Mouse (Mus musculus) forebrain, embryonic 12.5 days (tissue): ENCODE measurements around the gene Dtx3l. TPM values are rescaled to one million over a fixed set of nuclear protein-coding genes. Genes with fewer than 3 reads are reported as not detected.
A peak's percentile ranks its signal among the peaks of the same experiment; 100 is the strongest.
"Not testable (repeated sequence)": the region's sequence is repeated elsewhere in the genome, so short reads cannot be mapped to it uniquely, and the experiment has no call there.

ENCODE experiments used
- ATAC-seq: fragments of 200-750 bp; cut with Nextera tagmentation; 2 replicates; pipeline ENCODE4 v1.8.0; 2017; ENCODE audit warnings: moderate TSS enrichment; ENCODE audit not compliant: low FRiP score
- H3K27ac ChIP-seq: fragments of 300-500 bp; sonication (generic); 2 replicates; pipeline ENCODE4 v1.5.1; 2016; ENCODE audit warnings: mild to moderate bottlenecking
- H3K27me3 ChIP-seq: fragments of 300-500 bp; sonication (generic); 2 replicates; pipeline ENCODE4 v1.6.1; 2016; ENCODE audit warnings: mild to moderate bottlenecking
- H3K36me3 ChIP-seq: fragments of 300-500 bp; sonication (generic); replicated peaks from 2 replicates; pipeline ENCODE4 v1.6.1; 2016; ENCODE audit warnings: mild to moderate bottlenecking
- H3K4me1 ChIP-seq: fragments of 300-500 bp; sonication (generic); 2 replicates; pipeline ENCODE4 v1.6.1; 2016
- H3K4me2 ChIP-seq: fragments of 300-500 bp; sonication (generic); 2 replicates; pipeline ENCODE4 v1.6.1; 2016; ENCODE audit warnings: mild to moderate bottlenecking, moderate library complexity
- H3K4me3 ChIP-seq: fragments of 300-500 bp; sonication (generic); replicated peaks from 2 replicates; pipeline ENCODE4 v1.5.1; 2016; ENCODE audit warnings: mild to moderate bottlenecking
- H3K9ac ChIP-seq: fragments of 300-500 bp; sonication (generic); 2 replicates; pipeline ENCODE4 v1.6.1; 2016; ENCODE audit warnings: mild to moderate bottlenecking
- H3K9me3 ChIP-seq: fragments of 300-500 bp; sonication (generic); 2 replicates; pipeline ENCODE4 v1.6.1; 2016
- WGBS: fragments of 180-500 bp; shearing (Covaris S2); methylation state at CpG from one replicate; pipeline ENCODE4 v1.1.7; 2016; 5-methylcytosine and 5-hydroxymethylcytosine counted together
- polyA plus RNA-seq: library from polyadenylated mRNA; unstranded; fragments of >200 nt; fragmentation: Nextera tagmentation; extraction: Ambion mirVana; gene quantifications from 2 replicates; pipeline ENCODE4 v1.2.1, GENCODE M21; 2016

Gene Dtx3l
- polyA plus RNA-seq, 1 experiment from 2014 or later: 4.8 TPM

- no peaks in the 10 kb centered on the region for H3K27me3 ChIP-seq
- WGBS: 47% methylated on average over 5 of the region's 5 CpGs
- H3K27ac ChIP-seq: no peak overlapping the region
- H3K4me1 ChIP-seq: no peaks in the 10 kb centered on the region
- no peak overlapping the region for H3K9ac ChIP-seq
- no peaks in the 10 kb centered on the region for H3K9me3 ChIP-seq
- no peak for ATAC-seq
- H3K4me2 ChIP-seq: no peak overlapping the region
- no peaks in the 10 kb centered on the region for H3K36me3 ChIP-seq
- H3K4me3 ChIP-seq: no peak overlapping the region
These were observed 27.6 kb upstream of the Dtx3l start for GRCm38 (mm10) chr16:35966411-35967115.

- H3K27me3 ChIP-seq, H3K9me3 ChIP-seq, H3K4me2 ChIP-seq, H3K4me1 ChIP-seq, H3K4me3 ChIP-seq, H3K27ac ChIP-seq, ATAC-seq, H3K9ac ChIP-seq, H3K36me3 ChIP-seq: not testable (repeated sequence)
- WGBS: 90% methylated on average over 3 of the region's 4 CpGs
These were observed 27.0 kb upstream of the Dtx3l start for GRCm38 (mm10) chr16:35965991-35966390.

- Histone ChIP-seq H3K4me1 (no peaks in the 10 kb centered on the region), H3K9me3 (no peaks in the 10 kb centered on the region), H3K27ac (no peak overlapping the region), H3K36me3 (no peaks in the 10 kb centered on the region), H3K4me2 (no peak overlapping the region), H3K4me3 (no peak overlapping the region), H3K27me3 (no peaks in the 10 kb centered on the region), H3K9ac (no peak overlapping the region)
- WGBS: 91% methylated on average over 5 of the region's 5 CpGs
- no peak for ATAC-seq
These were observed 13.7 kb upstream of the Dtx3l start for GRCm38 (mm10) chr16:35952628-35953130.

- ATAC-seq: no peak
- H3K4me3 ChIP-seq: no peak overlapping the region
- H3K4me1 ChIP-seq: no peaks in the 10 kb centered on the region
- no peaks in the 10 kb centered on the region for H3K27me3 ChIP-seq
- H3K27ac ChIP-seq: no peak overlapping the region
- 86% methylated on average over 3 of the region's 3 CpGs for WGBS
- no peaks in the 10 kb centered on the region for H3K36me3 ChIP-seq
- H3K9ac ChIP-seq: no peak overlapping the region
- no peak overlapping the region for H3K4me2 ChIP-seq
- H3K9me3 ChIP-seq: no peaks in the 10 kb centered on the region
These were observed 12.3 kb upstream of the Dtx3l start for GRCm38 (mm10) chr16:35951216-35951615.

DNA sequence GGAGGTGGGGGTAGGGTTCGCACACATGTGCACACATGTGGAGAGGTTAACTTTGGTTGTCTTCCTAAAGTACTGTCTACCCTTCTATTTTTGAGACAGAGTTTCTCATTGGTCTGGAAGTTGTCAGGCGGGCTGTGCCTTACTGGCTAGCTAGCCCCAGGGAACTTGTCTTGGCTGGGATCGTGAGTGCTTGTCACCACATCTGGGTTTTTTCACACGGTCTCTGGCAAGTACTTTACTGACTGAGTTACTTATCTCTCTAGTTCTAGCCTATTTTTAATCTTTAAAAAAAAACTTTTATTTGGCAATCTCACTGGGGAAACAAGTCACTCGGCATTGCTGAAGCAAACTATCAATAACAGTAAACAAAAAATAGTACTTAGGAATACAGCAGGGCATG, 10.3 kb upstream of the Dtx3l start:
- ATAC-seq: no peak
- Histone ChIP-seq H3K27ac (no peak overlapping the region), H3K4me1 (no peaks in the 10 kb centered on the region), H3K4me3 (no peak overlapping the region), H3K4me2 (no peak overlapping the region), H3K9ac (no peak overlapping the region), H3K36me3 (no peaks in the 10 kb centered on the region), H3K27me3 (no peaks in the 10 kb centered on the region), H3K9me3 (no peaks in the 10 kb centered on the region)
- 94% methylated on average over 5 of the region's 5 CpGs for WGBS

DNA sequence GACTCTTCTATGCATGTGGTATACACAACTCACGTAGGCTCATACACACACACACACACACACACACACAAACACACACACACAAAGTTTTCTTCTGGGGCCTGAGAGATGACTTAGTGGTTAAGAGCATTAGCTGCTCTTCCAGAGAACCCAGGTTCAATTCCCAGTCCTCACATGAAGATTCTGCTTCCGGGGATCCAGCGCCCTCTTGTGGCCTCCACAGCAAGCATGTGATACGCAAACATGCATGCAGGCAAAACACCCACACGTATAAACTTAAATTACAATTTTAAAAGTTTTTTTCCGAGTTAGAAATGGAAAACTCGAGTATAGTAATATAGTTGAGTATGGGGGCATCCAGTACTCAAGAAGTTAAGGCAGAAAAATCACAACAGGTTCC, 2.4 kb upstream of the Dtx3l start:
- 0 out of 2 replicates have a peak, but pooled peaks cover 3% of the 10 kb centered on the region for H3K36me3 ChIP-seq
- no peak overlapping the region for H3K9ac ChIP-seq
- 84% methylated on average over 7 of the region's 7 CpGs for WGBS
- H3K9me3 ChIP-seq: no peaks in the 10 kb centered on the region
- H3K27me3 ChIP-seq: peaks cover 17% of the 10 kb centered on the region
- H3K27ac ChIP-seq: no peak overlapping the region
- no peak overlapping the region for H3K4me2 ChIP-seq
- peaks cover 15% of the 10 kb centered on the region for H3K4me1 ChIP-seq
- no peak for ATAC-seq
- no peak overlapping the region for H3K4me3 ChIP-seq

DNA sequence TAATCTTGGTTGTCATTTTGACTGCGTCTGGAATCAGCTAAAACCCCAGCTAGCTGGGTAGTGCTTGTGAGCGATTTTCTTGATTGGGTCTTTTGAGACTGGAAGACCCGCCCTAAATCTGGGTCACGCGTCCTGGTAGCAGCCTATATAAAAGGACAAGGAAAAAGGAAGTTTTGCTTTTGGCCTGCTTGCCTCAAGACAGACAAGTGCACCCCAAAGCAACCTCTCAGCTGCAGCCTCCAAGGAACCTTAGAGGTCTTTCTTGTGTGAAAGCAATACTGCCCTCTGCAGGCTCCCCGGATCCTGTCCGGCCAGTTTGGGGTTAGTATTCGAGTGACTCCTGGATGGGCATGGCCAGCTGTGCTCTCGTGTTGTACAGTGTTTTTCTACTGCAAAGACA, 739 bp upstream of the Dtx3l start:
- H3K9ac ChIP-seq: no peak overlapping the region
- H3K36me3 ChIP-seq: 0 out of 2 replicates have a peak, but pooled peaks cover 3% of the 10 kb centered on the region
- H3K27me3 ChIP-seq: peaks cover 17% of the 10 kb centered on the region
- peaks cover 15% of the 10 kb centered on the region for H3K4me1 ChIP-seq
- no peaks in the 10 kb centered on the region for H3K9me3 ChIP-seq
- H3K27ac ChIP-seq: no peak overlapping the region
- peak overlapping the region; percentile 80 for H3K4me2 ChIP-seq
- WGBS: 20% methylated on average over 9 of the region's 9 CpGs
- ATAC-seq: peak; percentile 51; the same call in 1 of the 2 replicates
- H3K4me3 ChIP-seq: no peak overlapping the region

DNA sequence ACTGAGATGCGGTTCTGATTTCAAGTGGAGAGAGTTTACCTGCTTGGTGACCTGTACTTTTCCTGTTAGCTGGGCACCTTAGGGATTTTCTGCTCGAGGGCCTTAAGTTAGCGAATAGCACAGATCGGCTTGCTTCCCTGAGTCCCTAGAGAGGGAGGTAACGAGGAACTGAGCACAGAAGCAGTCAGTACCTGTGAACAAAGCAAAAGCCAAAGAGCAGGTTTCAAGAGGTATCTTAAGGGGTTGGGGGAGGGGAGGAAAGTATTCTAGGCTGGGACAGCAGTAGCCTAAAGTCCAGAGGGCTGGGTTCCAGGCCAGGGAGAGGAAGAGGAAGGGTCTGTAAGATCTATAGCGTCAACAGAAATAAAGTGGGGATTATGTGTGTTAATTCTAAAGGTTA, 310 bp upstream of the Dtx3l start:
- no peak; the same call in 1 of the 2 replicates for ATAC-seq
- Histone ChIP-seq H3K27ac (no peak overlapping the region), H3K9ac (peak overlapping the region; percentile 67)

GRCm38 (mm10) chr16:35933181-35933580, 5.8 kb downstream of the Dtx3l start:
- H3K4me3 ChIP-seq: no peak overlapping the region

More for the DNA sequence above, 310 bp upstream of the Dtx3l start:
- H3K4me1 ChIP-seq: peaks cover 15% of the 10 kb centered on the region
- peak overlapping the region; percentile 80 for H3K4me2 ChIP-seq
- 5% methylated on average over 6 of the region's 6 CpGs for WGBS
- peaks cover 17% of the 10 kb centered on the region for H3K27me3 ChIP-seq
- 0 out of 2 replicates have a peak, but pooled peaks cover 3% of the 10 kb centered on the region for H3K36me3 ChIP-seq
- H3K9me3 ChIP-seq: no peaks in the 10 kb centered on the region
- H3K4me3 ChIP-seq: peak overlapping the region; percentile 57

GRCm38 (mm10) chr16:35932179-35933055, 6.5 kb downstream of the Dtx3l start:
- Histone ChIP-seq H3K4me3 (no peak overlapping the region), H3K27ac (no peak overlapping the region), H3K4me1 (no peaks in the 10 kb centered on the region), H3K4me2 (no peak overlapping the region), H3K36me3 (no peaks in the 10 kb centered on the region), H3K9me3 (no peaks in the 10 kb centered on the region), H3K9ac (no peak overlapping the region), H3K27me3 (no peaks in the 10 kb centered on the region; the same call in 1 of the 2 replicates)
- no peak for ATAC-seq
- WGBS: 89% methylated on average over 19 of the region's 19 CpGs

More at GRCm38 (mm10) chr16:35933181-35933580, 5.8 kb downstream of the Dtx3l start:
- H3K27ac ChIP-seq: no peak overlapping the region
- H3K36me3 ChIP-seq: no peaks in the 10 kb centered on the region
- ATAC-seq: no peak
- 87% methylated on average over 10 of the region's 10 CpGs for WGBS
- no peak overlapping the region for H3K9ac ChIP-seq
- H3K4me1 ChIP-seq: peaks cover under 1% of the 10 kb centered on the region; the same call in 1 of the 2 replicates
- H3K4me2 ChIP-seq: no peak overlapping the region
- H3K9me3 ChIP-seq: no peaks in the 10 kb centered on the region
- no peaks in the 10 kb centered on the region; the same call in 1 of the 2 replicates for H3K27me3 ChIP-seq

GRCm38 (mm10) chr16:35924341-35924740, 14.6 kb downstream of the Dtx3l start:
- WGBS: 94% methylated on average over 5 of the region's 5 CpGs
- no peak overlapping the region for H3K27ac ChIP-seq
- H3K4me3 ChIP-seq: no peak overlapping the region

DNA sequence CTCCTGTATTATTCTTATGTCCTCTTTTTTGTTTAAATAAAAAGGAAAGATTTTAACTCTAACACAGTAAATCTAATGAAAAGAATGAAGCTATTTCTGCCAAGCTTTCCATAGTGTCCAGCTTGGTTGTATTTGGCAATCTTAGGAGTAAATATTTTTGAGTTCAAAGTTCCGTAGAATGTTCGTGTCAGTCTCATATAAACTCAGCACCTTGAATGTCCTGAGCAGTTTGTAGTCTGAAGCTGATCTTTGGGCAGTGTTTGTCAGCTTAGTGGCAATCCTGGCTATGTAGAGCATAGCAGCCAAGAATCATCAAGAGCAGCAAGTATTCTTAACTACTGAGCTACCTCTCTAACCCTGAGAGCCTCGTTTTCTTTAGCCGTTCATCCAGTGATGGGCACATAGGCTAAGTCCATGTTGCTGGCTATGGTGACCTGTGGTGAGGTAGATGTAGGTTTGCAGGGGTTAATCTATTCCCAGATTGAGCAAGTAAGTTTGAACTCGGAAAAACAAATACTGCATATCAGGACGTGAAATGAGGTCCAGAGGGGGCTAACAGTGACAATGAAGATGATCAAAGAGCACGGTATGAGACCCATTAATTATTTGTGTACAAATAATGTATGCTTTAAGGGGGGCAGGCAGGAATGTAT, 15.3 kb downstream of the Dtx3l start:
- H3K4me3 ChIP-seq: no peak overlapping the region
- WGBS: 88% methylated on average over 7 of the region's 7 CpGs
- no peaks in the 10 kb centered on the region for H3K4me1 ChIP-seq
- H3K4me2 ChIP-seq: no peak overlapping the region
- no peak overlapping the region for H3K27ac ChIP-seq
- no peak for ATAC-seq
- no peaks in the 10 kb centered on the region for H3K27me3 ChIP-seq
- no peaks in the 10 kb centered on the region for H3K9me3 ChIP-seq
- no peak overlapping the region for H3K9ac ChIP-seq
- no peaks in the 10 kb centered on the region for H3K36me3 ChIP-seq

More at GRCm38 (mm10) chr16:35924341-35924740, 14.6 kb downstream of the Dtx3l start:
- ATAC-seq: no peak
- no peaks in the 10 kb centered on the region for H3K4me1 ChIP-seq
- no peak overlapping the region for H3K9ac ChIP-seq
- no peaks in the 10 kb centered on the region for H3K36me3 ChIP-seq
- no peak overlapping the region for H3K4me2 ChIP-seq
- no peaks in the 10 kb centered on the region for H3K9me3 ChIP-seq
- H3K27me3 ChIP-seq: no peaks in the 10 kb centered on the region
